Mouse (Mus musculus): ENCODE data around the gene Acsf2.

DNA sequence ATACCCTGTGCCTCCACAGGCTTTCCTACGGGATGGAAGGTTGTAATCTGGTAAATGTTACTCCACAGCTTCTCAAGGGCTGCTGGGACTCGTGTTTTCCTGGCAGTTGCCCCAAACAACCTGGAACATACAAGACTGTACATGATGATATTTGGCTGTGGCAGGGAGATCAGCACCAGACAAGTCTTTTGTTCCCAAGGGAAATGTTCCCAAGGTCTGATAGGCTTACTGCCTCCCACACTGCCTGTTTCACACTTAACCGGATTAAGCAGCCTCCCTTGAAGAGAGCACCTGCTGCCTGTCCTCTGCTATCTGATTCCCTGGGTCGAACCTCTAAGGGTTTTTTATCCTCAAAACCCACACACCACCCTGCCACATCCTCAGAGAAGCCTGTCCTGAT lies 13.8 kb upstream of the Acsf2 start:
- TF ChIP-seq TAL1 (IDR thresholded peaks at IDR 0.05; ENCODE audit: low read length) (no peak), GATA1 (IDR thresholded peaks at IDR 0.05; ENCODE audit: low read length) (no peak)
